Mouse (Mus musculus) olfactory bulb, adult 2 months (tissue): Measurements from ENCODE around the gene Naa10.

Experiments
- CTCF ChIP-seq: fragments of 200-500 bp; IDR thresholded peaks from 2 replicates; pipeline ENCODE4 v1.5.1; 2012; ENCODE audit warnings: low read depth, mild to moderate bottlenecking, low read length, moderate library complexity; ENCODE audit not compliant: insufficient read depth
- POLR2A ChIP-seq: fragments of 200-500 bp; IDR thresholded peaks from 2 replicates; pipeline ENCODE4 v1.6.1; 2012; ENCODE audit warnings: mild to moderate bottlenecking, low read depth, low read length, moderate library complexity; ENCODE audit not compliant: insufficient read depth

- TF ChIP-seq POLR2A (no peak), CTCF (no peak)
Observed at GRCm38 (mm10) chrX:73867256-73867655, 54.5 kb downstream of the Naa10 start.
